Mouse (Mus musculus): Measurements from ENCODE around the gene Cd27. TPM values are rescaled to one million over a fixed set of nuclear protein-coding genes. Genes with fewer than 3 reads are reported as not detected.

Gene Cd27
- polyA plus RNA-seq, 2 experiments: 0.47 to 0.68 TPM

DNA sequence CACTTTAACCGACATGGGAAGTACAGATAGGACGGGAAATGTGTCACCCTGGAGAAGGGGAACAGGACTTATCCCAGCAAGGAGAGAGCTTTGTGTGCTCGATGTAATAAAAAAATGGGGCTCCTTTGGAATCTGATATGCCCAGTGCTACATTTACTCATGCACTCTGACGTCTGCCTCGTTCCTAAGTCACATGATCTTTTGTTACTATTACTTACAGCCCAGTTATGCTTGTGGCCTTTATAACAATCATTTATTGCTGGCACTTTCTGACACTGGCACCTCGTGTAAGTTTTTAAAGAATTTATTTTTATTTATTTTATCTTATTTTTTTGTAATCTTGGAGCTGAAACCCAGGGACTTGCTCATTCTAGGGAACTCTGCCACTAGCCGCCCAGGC, 43.4 kb downstream of the Cd27 start:
- Histone ChIP-seq H3K4me1 (replicated peaks; ENCODE audit: control insufficient read depth in 2 of 2, insufficient read depth in 2 of 2, low read length in 1 of 2) (peaks cover 8 to 9% of the 10 kb centered on the region in 2 experiments), H3K27ac (peak overlapping the region; percentile 98), H3K36me3 (replicated peaks; ENCODE audit: control insufficient read depth, insufficient read depth, low read depth) (peaks cover 34% of the 10 kb centered on the region), H3K9me3 (ENCODE audit: control insufficient read depth, low read length) (no peaks in the 10 kb centered on the region), H3K27me3 (ENCODE audit: control insufficient read depth, insufficient read depth, low read length) (no peaks in the 10 kb centered on the region), H3K9ac (replicated peaks) (peak overlapping the region; percentile 96), H3K4me2 (ENCODE audit: low read depth) (peak overlapping the region; percentile 98), H3K4me3 (ENCODE audit: insufficient read depth in 1 of 2, low read depth in 2 of 2, low read length in 2 of 2) (peak overlapping the region; percentile 84 to 91)
- no peak for ATAC-seq (ENCODE audit: insufficient read depth)
- no peak for DNase-seq (ENCODE audit: low read depth in 3 of 3, low spot score in 3 of 3)
- WGBS (ENCODE audit: insufficient replicate concordance): 25% methylated on average over 7 of the region's 7 CpGs
- TF ChIP-seq EP300 (IDR thresholded peaks at IDR 0.05; ENCODE audit: low read depth): no peak
- TF ChIP-seq CTCF (IDR thresholded peaks at IDR 0.05; ENCODE audit: low read depth): no peak

DNA sequence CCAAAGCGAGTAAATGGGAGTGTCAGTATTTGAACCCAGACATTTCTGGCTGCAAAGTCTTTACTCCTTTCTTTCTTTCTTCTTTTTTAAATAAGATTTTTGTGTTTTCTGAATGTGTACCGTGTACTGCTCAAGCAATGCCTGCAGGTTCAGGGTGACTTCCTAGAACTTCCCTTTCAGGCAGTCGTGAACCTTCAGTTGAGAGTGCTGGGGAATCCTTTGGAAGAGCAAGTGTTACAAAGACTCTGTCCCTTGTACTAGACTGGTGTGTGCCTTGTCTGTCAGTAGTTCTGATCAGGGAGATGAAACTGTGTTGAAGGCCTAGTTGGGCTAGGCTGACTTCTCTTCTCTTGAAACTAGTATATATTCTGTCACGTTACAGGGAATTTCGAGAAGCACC, 44.0 kb downstream of the Cd27 start:
- peak overlapping the region; percentile 98 for H3K27ac ChIP-seq
- peaks cover 39% of the 10 kb centered on the region for H3K36me3 ChIP-seq (replicated peaks; ENCODE audit: control insufficient read depth, insufficient read depth, low read depth)
- TF ChIP-seq CTCF (IDR thresholded peaks at IDR 0.05; ENCODE audit: low read depth) (no peak), EP300 (IDR thresholded peaks at IDR 0.05; ENCODE audit: low read depth) (no peak)
- peak overlapping the region; percentile 98 for H3K4me2 ChIP-seq (ENCODE audit: low read depth)
- no peak for DNase-seq (ENCODE audit: low read depth in 3 of 3, low spot score in 3 of 3)
- peak overlapping the region; percentile 96 for H3K9ac ChIP-seq (replicated peaks)
- H3K4me1 ChIP-seq (replicated peaks; ENCODE audit: control insufficient read depth in 2 of 2, insufficient read depth in 2 of 2, low read length in 1 of 2): peaks cover 8 to 9% of the 10 kb centered on the region in 2 experiments
- H3K9me3 ChIP-seq (ENCODE audit: control insufficient read depth, low read length): no peaks in the 10 kb centered on the region
- H3K27me3 ChIP-seq (ENCODE audit: control insufficient read depth, insufficient read depth, low read length): no peaks in the 10 kb centered on the region
- 7% methylated on average over 5 of the region's 5 CpGs for WGBS (ENCODE audit: insufficient replicate concordance)
- peak overlapping the region; percentile 84 to 91 for H3K4me3 ChIP-seq (ENCODE audit: insufficient read depth in 1 of 2, low read depth in 2 of 2, low read length in 2 of 2)
- ATAC-seq (ENCODE audit: insufficient read depth): no peak

DNA sequence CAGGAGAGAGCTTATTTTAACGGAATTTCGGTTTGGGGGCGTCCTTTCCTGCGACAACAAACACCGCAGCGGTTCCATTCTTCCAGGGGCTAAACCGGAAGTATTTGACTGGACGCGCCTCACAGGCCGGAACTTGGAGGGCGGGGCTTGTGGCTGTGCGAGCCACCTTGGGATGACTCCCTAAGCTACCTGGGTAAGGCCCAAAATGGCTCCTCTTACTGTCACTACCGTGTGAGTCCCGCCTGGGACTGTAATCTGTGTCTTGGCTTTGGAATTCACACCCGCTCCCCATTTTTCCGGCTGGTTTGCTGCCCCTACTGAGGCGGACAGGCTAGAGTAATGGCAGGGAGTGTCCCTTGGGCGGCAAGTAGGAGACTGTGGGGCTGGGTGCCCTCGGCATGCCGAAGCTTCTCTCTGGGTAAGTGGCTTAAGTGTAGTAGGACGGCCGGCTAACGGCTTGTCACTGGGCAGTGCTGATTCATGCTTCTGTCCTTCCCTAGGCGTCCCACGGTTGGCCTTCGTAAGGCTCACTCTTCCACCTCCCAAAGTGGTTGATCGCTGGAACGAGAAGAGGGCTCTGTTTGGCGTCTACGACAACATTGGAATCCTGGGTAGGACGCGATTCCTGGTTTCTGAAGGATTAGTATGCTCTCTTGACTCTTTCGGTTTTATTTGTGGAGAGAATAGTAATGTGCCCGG, 44.6 kb downstream of the Cd27 start:
- Histone ChIP-seq H3K4me1 (replicated peaks; ENCODE audit: control insufficient read depth in 2 of 2, insufficient read depth in 2 of 2, low read length in 1 of 2) (peaks cover 8 to 9% of the 10 kb centered on the region in 2 experiments), H3K27ac (peak overlapping the region; percentile 98), H3K36me3 (replicated peaks; ENCODE audit: control insufficient read depth, insufficient read depth, low read depth) (peaks cover 46% of the 10 kb centered on the region), H3K9ac (replicated peaks) (peak overlapping the region; percentile 96), H3K27me3 (ENCODE audit: control insufficient read depth, insufficient read depth, low read length) (no peaks in the 10 kb centered on the region), H3K4me3 (ENCODE audit: insufficient read depth in 1 of 2, low read depth in 2 of 2, low read length in 2 of 2) (peak overlapping the region; percentile 84 to 91), H3K9me3 (ENCODE audit: control insufficient read depth, low read length) (no peaks in the 10 kb centered on the region), H3K4me2 (ENCODE audit: low read depth) (peak overlapping the region; percentile 98)
- ATAC-seq (ENCODE audit: insufficient read depth) (peak; percentile 89), DNase-seq (ENCODE audit: low read depth in 3 of 3, low spot score in 3 of 3) (peak; percentile 90 to 92 (median 92))
- TF ChIP-seq EP300 (IDR thresholded peaks at IDR 0.05; ENCODE audit: low read depth): no peak
- TF ChIP-seq CTCF (IDR thresholded peaks at IDR 0.05; ENCODE audit: low read depth): no peak
- under 1% methylated on average over 34 of the region's 34 CpGs for WGBS (ENCODE audit: insufficient replicate concordance)

DNA sequence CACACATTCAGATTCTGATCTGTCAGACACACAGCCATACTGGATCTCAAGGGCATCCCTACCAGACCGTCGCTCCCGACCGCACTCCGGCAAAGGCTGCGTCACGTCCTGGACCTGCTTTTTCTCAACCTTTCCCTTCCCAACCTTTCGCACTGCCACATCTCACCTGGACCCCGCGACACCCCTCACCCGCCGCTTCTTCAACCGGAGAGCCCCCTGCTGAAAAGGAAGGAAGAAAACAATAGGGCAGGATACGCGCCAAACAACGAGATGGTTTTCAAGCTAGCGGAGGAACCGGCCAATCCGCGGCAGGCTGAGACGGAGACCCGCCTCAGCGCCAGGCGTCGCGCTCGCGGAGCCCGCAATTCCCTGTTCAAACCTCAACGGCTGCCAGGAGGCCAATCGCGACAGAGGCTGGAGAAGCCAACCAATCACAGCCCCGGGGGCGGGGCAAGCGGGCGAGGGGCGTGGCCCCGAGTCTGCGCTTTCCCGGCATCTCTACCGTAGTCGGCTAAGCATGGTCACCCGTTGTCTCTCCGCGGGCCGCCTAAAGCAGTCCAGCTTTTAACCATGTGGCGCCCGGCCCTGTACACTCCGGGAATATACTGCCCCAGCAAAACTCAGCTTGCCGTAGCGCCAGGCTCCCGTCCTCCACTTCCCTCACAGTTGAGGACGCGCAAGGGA, 45.3 kb downstream of the Cd27 start, which contains the start of the genes Ncapd2 and Mrpl51:
TSS of gene Ncapd2 (minus strand) at position 370 of the 684 bp plus-strand sequence.
TSS of gene Mrpl51 (plus strand) at position 470 of the 684 bp plus-strand sequence.
- peaks cover 53% of the 10 kb centered on the region for H3K36me3 ChIP-seq (replicated peaks; ENCODE audit: control insufficient read depth, insufficient read depth, low read depth)
- ATAC-seq (ENCODE audit: insufficient read depth): peak; percentile 91
- H3K27ac ChIP-seq: peak within 1 kb of the TSS; percentile 98
- H3K27me3 ChIP-seq (ENCODE audit: control insufficient read depth, insufficient read depth, low read length): no peaks in the 10 kb centered on the region
- under 1% methylated on average over 54 of the region's 54 CpGs for WGBS (ENCODE audit: insufficient replicate concordance)
- TF ChIP-seq CTCF (IDR thresholded peaks at IDR 0.05; ENCODE audit: low read depth): peak; percentile 39; the same call in 1 of the 2 replicates
- no peak for TF ChIP-seq EP300 (IDR thresholded peaks at IDR 0.05; ENCODE audit: low read depth)
- H3K9ac ChIP-seq (replicated peaks): peak within 1 kb of the TSS; percentile 96
- H3K4me1 ChIP-seq (replicated peaks; ENCODE audit: control insufficient read depth in 2 of 2, insufficient read depth in 2 of 2, low read length in 1 of 2): peaks cover 8 to 9% of the 10 kb centered on the region in 2 experiments
- H3K4me2 ChIP-seq (ENCODE audit: low read depth): peak within 1 kb of the TSS; percentile 98
- peak; percentile 94 to 96 (median 94) for DNase-seq (ENCODE audit: low read depth in 3 of 3, low spot score in 3 of 3)
- H3K4me3 ChIP-seq (ENCODE audit: insufficient read depth in 1 of 2, low read depth in 2 of 2, low read length in 2 of 2): peak within 1 kb of the TSS; percentile 84 to 91
- no peaks in the 10 kb centered on the region for H3K9me3 ChIP-seq (ENCODE audit: control insufficient read depth, low read length)

DNA sequence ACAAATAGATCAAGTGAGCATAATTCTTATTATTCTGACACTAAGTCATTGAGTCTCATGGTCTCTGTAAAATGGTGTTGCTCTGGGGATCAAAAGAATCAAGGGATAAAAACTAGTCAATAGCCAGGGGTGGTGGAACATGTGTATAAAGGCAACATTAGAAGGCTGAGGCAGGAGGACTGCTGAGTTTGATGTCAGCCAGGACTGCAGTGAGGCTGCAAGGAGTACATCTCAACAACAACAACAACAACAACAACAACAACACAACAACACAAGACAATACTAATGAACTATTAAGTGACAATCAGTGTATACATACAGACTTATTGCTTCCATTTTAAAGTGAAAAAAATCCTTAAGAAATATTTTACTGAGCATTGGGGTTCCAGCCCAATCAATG, 46.0 kb downstream of the Cd27 start:
- Histone ChIP-seq H3K4me2 (ENCODE audit: low read depth) (peak overlapping the region; percentile 65), H3K27ac (peak overlapping the region; percentile 98), H3K9ac (replicated peaks) (peak overlapping the region; percentile 69), H3K27me3 (ENCODE audit: control insufficient read depth, insufficient read depth, low read length) (no peaks in the 10 kb centered on the region), H3K9me3 (ENCODE audit: control insufficient read depth, low read length) (no peaks in the 10 kb centered on the region), H3K36me3 (replicated peaks; ENCODE audit: control insufficient read depth, insufficient read depth, low read depth) (peaks cover 59% of the 10 kb centered on the region), H3K4me1 (replicated peaks; ENCODE audit: control insufficient read depth in 2 of 2, insufficient read depth in 2 of 2, low read length in 1 of 2) (peaks cover 8 to 9% of the 10 kb centered on the region in 2 experiments), H3K4me3 (ENCODE audit: insufficient read depth in 1 of 2, low read depth in 2 of 2, low read length in 2 of 2) (peak overlapping the region; percentile 84 to 90)
- DNase-seq (ENCODE audit: low read depth in 3 of 3, low spot score in 3 of 3): no peak
- ATAC-seq (ENCODE audit: insufficient read depth): no peak
- TF ChIP-seq EP300 (IDR thresholded peaks at IDR 0.05; ENCODE audit: low read depth): no peak
- no peak for TF ChIP-seq CTCF (IDR thresholded peaks at IDR 0.05; ENCODE audit: low read depth)

All from liver, embryonic 14.5 days (tissue).